Mouse (Mus musculus): ENCODE results near the gene Gna11. TPM values are rescaled to one million over a fixed set of nuclear protein-coding genes. Genes with fewer than 3 reads are reported as not detected.

Gene Gna11
- polyA plus RNA-seq, 1 experiment from 2014 or later, result 79.1 TPM

DNA sequence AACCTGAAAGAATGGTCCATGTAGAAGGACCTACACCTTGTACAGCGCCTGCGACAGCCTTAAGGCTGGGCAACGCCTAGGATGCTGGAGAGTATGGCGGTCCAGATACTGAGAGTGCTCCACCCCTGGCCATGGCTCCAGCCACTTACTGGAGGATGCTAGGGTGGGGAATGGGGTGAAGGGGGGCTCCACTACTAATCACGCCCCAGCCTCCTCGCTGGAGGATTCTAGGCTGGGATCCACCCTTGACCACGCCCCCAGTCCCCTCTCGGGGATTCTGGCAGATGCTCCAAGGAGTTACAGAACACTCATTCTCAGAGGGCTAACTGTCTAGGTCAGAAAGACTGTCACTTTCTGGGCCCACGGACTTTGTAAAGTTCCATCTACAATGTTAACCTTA, 28.0 kb upstream of the Gna11 start:
- Histone ChIP-seq H3K4me1 (peaks cover 80% of the 10 kb centered on the region), H3K27me3 (ENCODE audit: insufficient read depth, poor library complexity, severe bottlenecking) (peaks cover 54% of the 10 kb centered on the region), H3K27ac (0 out of 2 replicates have a peak overlapping the region, but pooled peaks have one; percentile 43), H3K4me3 (peak overlapping the region; percentile 22; the same call in 1 of the 2 replicates), H3K36me3 (peaks cover 12% of the 10 kb centered on the region; the same call in 1 of the 2 replicates), H3K9me3 (no peaks in the 10 kb centered on the region)
- no peak for DNase-seq (ENCODE audit: low spot score)
- 15% methylated on average over 9 of the region's 9 CpGs for WGBS

DNA sequence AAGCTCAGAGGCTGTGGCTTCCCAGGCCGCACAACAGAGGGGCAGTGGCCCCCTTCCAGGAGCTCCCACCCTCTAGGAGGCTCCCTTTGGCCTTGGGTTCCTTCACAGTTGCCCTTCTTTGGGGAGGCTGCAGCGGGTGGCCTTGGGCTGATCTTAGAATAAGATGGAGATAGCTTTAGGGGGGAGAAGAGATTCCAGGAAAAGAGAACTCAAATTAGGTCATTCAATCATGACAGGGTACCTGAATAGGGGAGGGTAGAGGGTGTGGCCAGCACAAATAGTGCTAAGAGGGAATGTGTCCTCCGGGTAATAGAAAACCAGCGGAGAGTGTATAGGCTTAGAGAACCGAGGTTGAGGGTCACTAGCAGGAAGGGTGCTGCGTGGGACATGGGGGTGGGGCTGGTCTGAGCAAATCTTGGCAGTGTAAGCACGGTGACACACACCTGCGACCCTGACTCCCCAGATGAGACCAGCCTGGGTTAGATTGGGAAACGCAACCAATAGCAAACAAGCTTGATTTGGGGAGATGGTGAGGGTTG, 27.2 kb upstream of the Gna11 start:
- Histone ChIP-seq H3K9me3 (no peaks in the 10 kb centered on the region), H3K4me3 (peak overlapping the region; percentile 62), H3K27ac (peak overlapping the region; percentile 90), H3K4me1 (peaks cover 83% of the 10 kb centered on the region), H3K36me3 (peaks cover 5% of the 10 kb centered on the region), H3K27me3 (ENCODE audit: insufficient read depth, poor library complexity, severe bottlenecking) (peaks cover 56% of the 10 kb centered on the region)
- DNase-seq (ENCODE audit: low spot score), result no peak
- 5% methylated on average over 9 of the region's 9 CpGs for WGBS

DNA sequence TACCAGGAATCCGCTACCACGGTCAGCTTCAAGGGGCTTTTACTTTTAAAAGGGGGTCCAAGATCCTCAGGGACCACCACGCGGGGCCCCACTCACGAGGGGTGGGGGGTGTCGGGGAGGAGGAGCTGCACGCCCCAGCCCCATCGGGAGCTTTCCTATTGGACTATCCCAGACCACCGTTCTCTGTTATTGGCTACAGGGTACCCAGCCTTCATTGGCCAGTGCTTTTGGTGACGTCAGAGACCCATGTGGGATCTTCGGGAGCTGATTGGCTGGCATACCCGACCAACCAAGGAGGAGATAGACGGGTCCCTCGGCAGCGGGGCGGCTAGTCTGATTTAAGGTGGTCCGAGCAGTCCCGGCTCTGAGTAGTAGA, 26.5 kb upstream of the Gna11 start:
- peaks cover 79% of the 10 kb centered on the region for H3K4me1 ChIP-seq
- H3K4me3 ChIP-seq, result peak overlapping the region; percentile 62
- peak overlapping the region; percentile 90 for H3K27ac ChIP-seq
- peak; percentile 99 for DNase-seq (ENCODE audit: low spot score)
- peaks cover 54% of the 10 kb centered on the region for H3K27me3 ChIP-seq (ENCODE audit: insufficient read depth, poor library complexity, severe bottlenecking)
- H3K36me3 ChIP-seq, result peaks cover 6% of the 10 kb centered on the region; the same call in 1 of the 2 replicates
- H3K9me3 ChIP-seq, result no peaks in the 10 kb centered on the region
- 1% methylated on average over 18 of the region's 18 CpGs for WGBS

DNA sequence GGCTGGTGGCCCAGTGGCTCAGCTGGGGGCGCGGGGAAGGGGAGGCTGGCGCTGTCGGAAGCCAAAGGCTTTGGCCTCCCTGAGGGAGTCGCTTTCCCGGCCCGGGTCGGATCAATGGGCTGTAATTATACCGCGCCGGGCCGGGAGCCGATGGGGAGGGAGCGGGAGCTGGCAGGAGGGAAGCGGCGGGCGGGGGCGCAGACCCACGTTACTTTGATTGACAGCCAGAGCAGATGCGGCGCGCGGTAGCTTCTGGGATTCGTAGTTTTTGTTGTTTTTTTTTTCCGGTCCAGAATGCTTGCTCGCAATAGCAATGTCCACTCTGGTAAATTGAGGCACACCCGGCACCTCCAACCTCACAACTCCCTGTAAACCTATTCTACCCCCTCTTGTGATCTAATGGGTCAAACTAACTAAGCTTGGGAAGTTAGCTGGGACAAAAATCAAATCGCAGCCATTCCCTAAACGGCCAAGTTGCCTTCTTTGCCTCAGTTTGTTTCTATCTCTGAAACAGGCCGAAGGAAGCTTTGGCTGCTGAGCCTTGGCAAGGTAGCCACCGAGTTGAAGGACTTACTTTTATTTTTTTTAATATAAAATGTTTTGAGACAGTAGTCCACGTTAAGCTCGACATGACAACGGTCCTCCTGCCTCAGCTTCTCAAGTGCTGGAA, 26.0 kb upstream of the Gna11 start:
- DNase-seq (ENCODE audit: low spot score), result peak; percentile 95
- H3K4me3 ChIP-seq, result peak overlapping the region; percentile 62
- peaks cover 75% of the 10 kb centered on the region for H3K4me1 ChIP-seq
- peaks cover 12% of the 10 kb centered on the region for H3K36me3 ChIP-seq
- H3K27me3 ChIP-seq (ENCODE audit: insufficient read depth, poor library complexity, severe bottlenecking), result peaks cover 54% of the 10 kb centered on the region
- H3K9me3 ChIP-seq, result no peaks in the 10 kb centered on the region
- H3K27ac ChIP-seq, result peak overlapping the region; percentile 90
- under 1% methylated on average over 34 of the region's 34 CpGs for WGBS

DNA sequence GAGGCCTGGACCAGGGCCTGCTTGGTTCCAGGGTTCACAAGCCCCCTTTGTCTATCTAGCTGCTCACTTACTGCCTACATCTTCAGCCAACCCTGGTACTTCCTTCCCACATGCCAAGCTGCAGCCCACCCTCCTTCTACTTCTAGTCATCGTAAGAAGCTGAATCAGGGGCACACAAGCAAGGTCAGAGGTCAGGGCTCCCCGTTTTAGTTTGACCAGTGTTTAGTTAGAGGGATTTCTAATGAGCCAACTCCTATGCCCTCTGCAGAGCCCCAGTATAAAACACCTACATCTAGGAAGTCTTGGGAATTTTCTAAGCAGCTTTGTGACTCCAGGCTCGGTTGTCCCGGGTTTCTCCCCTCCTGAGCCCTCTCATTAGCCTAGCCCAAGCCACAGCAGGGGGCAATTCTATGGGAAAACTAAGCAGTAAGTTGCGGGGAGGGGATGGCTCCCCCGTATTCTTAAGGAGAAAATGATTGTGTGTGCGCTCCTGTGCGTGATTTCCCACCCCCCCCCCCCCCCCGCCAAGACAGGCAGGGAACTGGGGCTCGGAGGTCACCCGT, 25.3 kb upstream of the Gna11 start:
- H3K27ac ChIP-seq, result peak overlapping the region; percentile 90
- DNase-seq (ENCODE audit: low spot score), result no peak
- peaks cover 53% of the 10 kb centered on the region for H3K27me3 ChIP-seq (ENCODE audit: insufficient read depth, poor library complexity, severe bottlenecking)
- WGBS, result 4% methylated on average over 9 of the region's 11 CpGs
- H3K4me3 ChIP-seq, result peak overlapping the region; percentile 62
- H3K36me3 ChIP-seq, result peaks cover 18% of the 10 kb centered on the region
- H3K4me1 ChIP-seq, result peaks cover 74% of the 10 kb centered on the region
- H3K9me3 ChIP-seq, result no peaks in the 10 kb centered on the region

DNA sequence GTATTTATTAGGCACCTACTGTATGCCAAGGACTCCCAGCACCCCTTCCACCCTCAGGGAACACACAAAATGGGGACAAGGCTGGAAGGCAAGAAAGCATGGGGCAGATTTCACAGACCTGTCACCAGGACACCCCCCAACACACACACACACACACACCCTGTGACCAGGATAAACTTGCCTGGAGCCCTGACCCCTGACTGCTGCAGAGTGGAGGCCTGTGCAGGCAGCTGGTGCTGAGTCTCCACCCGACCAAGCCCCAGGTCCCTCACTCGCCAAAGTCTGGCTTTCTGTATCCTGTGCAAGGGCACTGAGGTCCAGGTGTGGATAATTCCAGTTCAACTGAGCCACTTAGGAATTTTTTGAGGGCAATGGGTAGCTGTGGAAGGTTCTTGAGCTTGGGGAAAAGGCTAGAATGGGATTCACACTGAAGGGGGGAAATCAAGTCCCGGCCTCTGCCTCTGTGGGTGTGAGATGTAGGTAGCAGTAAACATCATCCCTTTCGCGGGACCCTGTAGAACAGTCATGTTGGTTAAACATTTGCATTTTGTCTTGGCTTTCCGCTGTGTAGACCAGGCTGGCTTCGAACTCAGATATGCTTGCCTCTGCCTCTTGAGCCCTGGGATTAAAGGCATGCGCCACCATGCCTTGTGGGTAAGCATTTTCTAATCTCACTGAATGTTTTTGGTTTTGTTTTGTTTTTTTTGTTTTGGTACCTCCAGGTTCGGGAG, 24.7 kb upstream of the Gna11 start:
- peaks cover 54% of the 10 kb centered on the region for H3K27me3 ChIP-seq (ENCODE audit: insufficient read depth, poor library complexity, severe bottlenecking)
- peaks cover 76% of the 10 kb centered on the region for H3K4me1 ChIP-seq
- 52% methylated on average over 9 of the region's 9 CpGs for WGBS
- peak overlapping the region; percentile 90 for H3K27ac ChIP-seq
- no peak for DNase-seq (ENCODE audit: low spot score)
- H3K36me3 ChIP-seq, result peaks cover 25% of the 10 kb centered on the region
- H3K9me3 ChIP-seq, result no peaks in the 10 kb centered on the region
- no peak overlapping the region for H3K4me3 ChIP-seq

DNA sequence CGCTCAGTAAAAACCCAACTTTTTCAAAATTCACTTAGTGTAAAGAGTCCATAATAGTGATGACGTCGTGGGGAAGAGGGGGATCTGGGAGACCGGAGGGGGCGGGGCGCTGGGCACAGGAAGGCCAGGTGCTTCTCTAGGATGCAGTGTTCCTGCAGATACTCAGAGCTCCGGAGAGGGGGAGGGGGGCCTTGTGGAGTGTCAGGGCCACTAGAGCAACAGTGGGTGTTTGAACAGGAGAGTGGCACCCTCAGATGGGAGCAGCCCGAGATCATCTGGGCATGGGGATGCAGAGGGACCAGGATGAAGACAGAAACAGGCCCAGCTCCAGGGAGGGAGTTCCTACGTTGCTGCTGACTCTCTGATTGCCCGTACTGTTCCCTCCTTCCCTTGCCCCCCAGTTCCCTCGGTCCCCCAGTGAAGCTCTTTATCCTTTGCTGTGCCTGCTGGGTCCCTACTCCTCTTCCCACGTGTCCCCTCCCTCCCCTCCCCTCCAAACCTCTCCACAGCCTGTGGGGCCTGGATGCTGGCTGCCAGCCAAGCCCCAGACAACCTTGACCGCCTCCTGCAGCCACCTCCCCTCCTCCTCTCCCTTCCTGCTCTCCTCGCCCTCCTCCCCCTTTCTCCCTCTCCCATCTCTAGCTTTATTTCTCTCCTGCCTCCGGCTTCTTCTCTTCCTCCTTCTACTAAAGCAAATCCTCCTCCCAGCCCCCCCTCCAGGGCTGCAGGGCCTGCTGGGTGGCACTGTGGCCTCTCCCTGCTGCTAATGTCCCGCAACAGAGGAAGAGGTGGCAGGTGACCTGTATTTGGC, 23.6 kb upstream of the Gna11 start:
- 12% methylated on average over 16 of the region's 16 CpGs for WGBS
- Histone ChIP-seq H3K27ac (peak overlapping the region; percentile 90), H3K9me3 (no peaks in the 10 kb centered on the region), H3K4me3 (peak overlapping the region; percentile 43), H3K4me1 (peaks cover 76% of the 10 kb centered on the region), H3K36me3 (peaks cover 34% of the 10 kb centered on the region), H3K27me3 (ENCODE audit: insufficient read depth, poor library complexity, severe bottlenecking) (peaks cover 47% of the 10 kb centered on the region)
- DNase-seq (ENCODE audit: low spot score), result peak; percentile 90

DNA sequence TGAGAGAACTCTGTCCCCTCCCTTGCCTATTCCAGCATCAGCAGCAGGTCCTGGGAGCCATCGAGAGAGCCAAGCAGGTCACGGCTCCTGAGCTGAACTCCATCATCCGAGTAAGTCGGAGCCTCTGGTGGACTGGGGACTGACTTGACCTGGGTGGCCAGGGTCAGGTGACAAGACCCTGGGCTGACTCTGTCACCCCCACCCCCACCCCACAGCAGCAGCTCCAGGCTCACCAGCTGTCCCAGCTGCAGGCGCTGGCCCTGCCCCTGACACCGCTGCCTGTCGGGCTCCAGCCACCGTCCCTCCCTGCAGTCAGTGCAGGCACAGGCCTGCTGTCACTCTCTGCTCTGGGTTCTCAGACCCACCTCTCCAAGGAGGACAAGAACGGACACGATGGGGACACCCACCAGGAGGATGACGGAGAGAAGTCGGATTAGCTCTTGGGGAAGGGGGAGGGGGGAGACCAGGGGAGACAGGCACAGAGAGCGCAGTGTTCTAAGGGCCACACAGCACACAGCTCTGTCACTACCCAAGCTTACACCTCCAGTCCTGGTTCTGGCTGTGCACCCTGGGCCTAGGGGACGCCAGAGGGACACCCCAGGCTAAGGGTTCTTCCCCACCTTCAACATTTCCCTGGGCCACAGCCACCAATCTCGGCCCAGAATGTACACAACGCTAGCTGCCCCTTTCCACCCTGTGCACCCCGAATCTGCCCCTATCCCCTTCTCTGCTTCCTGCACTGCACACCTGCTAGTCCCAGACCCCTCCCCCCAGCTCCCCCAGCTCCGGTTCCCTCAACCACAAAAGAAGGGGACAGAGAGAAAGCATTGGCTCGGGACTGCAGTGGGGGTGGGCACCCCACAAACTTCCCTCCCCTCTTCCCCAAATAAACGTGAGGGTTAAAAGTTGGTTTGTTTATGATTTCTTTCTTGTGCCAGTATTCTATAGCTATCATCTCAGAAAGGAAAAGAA, 20.6 kb upstream of the Gna11 start:
- H3K4me1 ChIP-seq, result peaks cover 83% of the 10 kb centered on the region
- no peak for DNase-seq (ENCODE audit: low spot score)
- no peak overlapping the region for H3K4me3 ChIP-seq
- WGBS, result 36% methylated on average over 20 of the region's 20 CpGs
- H3K9me3 ChIP-seq, result no peaks in the 10 kb centered on the region
- H3K27ac ChIP-seq, result peak overlapping the region; percentile 32; the same call in 1 of the 2 replicates
- peaks cover 30% of the 10 kb centered on the region for H3K27me3 ChIP-seq (ENCODE audit: insufficient read depth, poor library complexity, severe bottlenecking)
- H3K36me3 ChIP-seq, result peaks cover 62% of the 10 kb centered on the region

DNA sequence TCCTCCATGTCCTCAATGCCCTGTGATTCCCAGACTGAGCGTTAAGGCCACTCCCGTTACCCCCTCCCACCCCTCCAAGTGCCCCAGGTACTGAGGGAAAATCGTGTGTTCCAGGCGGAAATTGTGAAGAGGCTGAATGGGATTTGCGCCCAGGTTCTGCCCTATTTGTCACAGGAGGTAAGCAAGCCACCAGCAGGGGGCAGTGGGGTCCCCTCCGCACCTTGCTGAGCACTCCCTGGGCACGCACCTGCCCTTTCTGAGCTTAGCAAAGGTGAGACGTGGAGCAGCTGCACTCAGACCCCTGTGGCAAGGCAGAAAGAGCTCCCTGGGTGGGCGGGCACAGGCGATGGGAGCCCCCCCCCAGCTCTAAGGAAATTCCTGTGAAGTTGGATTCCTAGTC, 19.7 kb upstream of the Gna11 start:
- Histone ChIP-seq H3K27ac (peak overlapping the region; percentile 86; the same call in 1 of the 2 replicates), H3K9me3 (no peaks in the 10 kb centered on the region), H3K4me1 (peaks cover 81% of the 10 kb centered on the region), H3K27me3 (ENCODE audit: insufficient read depth, poor library complexity, severe bottlenecking) (peaks cover 30% of the 10 kb centered on the region), H3K36me3 (peaks cover 62% of the 10 kb centered on the region), H3K4me3 (no peak overlapping the region)
- no peak for DNase-seq (ENCODE audit: low spot score)
- WGBS, result 17% methylated on average over 10 of the region's 10 CpGs

DNA sequence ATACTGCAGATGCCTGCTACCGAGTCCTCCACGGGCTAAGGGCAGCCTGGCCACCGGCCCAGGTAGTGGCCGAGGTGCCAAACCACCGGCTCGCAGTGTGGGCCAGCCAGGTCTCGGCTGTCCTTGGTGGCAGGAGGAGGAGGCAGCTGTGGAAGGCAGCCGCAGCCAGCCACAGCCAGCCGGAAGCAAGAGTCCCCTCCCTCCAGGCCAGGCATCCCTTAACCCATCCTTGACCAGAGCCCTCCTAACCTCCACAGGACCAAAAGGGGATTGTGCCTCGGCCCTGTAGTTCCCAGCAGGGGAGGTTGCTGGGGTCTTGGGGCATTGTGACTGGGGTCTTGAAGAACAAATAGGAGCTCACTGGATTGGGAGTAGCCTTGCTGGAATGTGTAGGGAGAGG, 19.2 kb upstream of the Gna11 start:
- Histone ChIP-seq H3K4me3 (peak overlapping the region; percentile 47), H3K27me3 (ENCODE audit: insufficient read depth, poor library complexity, severe bottlenecking) (peaks cover 30% of the 10 kb centered on the region), H3K27ac (peak overlapping the region; percentile 86), H3K36me3 (peaks cover 62% of the 10 kb centered on the region), H3K4me1 (peaks cover 77% of the 10 kb centered on the region), H3K9me3 (no peaks in the 10 kb centered on the region)
- 2% methylated on average over 10 of the region's 10 CpGs for WGBS
- DNase-seq (ENCODE audit: low spot score), result no peak

DNA sequence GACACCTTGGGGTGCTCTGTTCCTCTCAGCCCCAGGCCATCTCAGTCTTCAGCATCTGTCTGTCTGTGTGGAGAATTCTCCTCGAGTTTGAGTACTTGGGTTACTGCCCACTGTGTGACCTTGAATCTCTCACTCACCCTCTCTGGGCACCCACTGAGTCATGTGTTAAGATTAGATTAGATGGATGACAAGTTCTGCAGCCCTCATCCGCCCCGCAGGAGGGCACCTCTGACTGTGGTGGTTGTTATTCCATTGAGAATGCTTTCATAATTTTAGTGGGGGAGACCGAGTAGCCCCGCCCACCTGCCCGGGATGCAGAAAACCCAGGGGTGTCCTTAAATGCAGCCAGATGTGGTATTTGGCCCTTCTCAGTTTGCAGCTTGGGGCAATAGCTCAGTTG, 18.5 kb upstream of the Gna11 start:
- Histone ChIP-seq H3K4me1 (peaks cover 74% of the 10 kb centered on the region), H3K36me3 (peaks cover 62% of the 10 kb centered on the region), H3K27ac (peak overlapping the region; percentile 62; the same call in 1 of the 2 replicates), H3K9me3 (no peaks in the 10 kb centered on the region), H3K4me3 (peak overlapping the region; percentile 47; the same call in 1 of the 2 replicates), H3K27me3 (ENCODE audit: insufficient read depth, poor library complexity, severe bottlenecking) (peaks cover 30% of the 10 kb centered on the region)
- DNase-seq (ENCODE audit: low spot score), result no peak
- WGBS, result 40% methylated on average over 6 of the region's 6 CpGs

All from heart, embryonic 10.5 days (tissue).